Mouse (Mus musculus) testis, adult 2 months (tissue): Measurements from ENCODE around the gene C8a.
A peak's percentile ranks its signal among the peaks of the same experiment; 100 is the strongest.

Experiments used
- CTCF ChIP-seq: fragments of 200-500 bp; IDR thresholded peaks from 2 replicates; pipeline ENCODE4 v1.5.1; 2012; ENCODE audit warnings: low read depth, mild to moderate bottlenecking, inconsistent platforms, low read length, moderate library complexity; ENCODE audit not compliant: control insufficient read depth, insufficient read depth, insufficient replicate concordance
- POLR2A ChIP-seq: fragments of 200-500 bp; IDR thresholded peaks from 2 replicates; pipeline ENCODE4 v1.6.1; 2012; ENCODE audit warnings: low read depth, mild to moderate bottlenecking, inconsistent platforms, low read length, moderate library complexity; ENCODE audit not compliant: control insufficient read depth

DNA sequence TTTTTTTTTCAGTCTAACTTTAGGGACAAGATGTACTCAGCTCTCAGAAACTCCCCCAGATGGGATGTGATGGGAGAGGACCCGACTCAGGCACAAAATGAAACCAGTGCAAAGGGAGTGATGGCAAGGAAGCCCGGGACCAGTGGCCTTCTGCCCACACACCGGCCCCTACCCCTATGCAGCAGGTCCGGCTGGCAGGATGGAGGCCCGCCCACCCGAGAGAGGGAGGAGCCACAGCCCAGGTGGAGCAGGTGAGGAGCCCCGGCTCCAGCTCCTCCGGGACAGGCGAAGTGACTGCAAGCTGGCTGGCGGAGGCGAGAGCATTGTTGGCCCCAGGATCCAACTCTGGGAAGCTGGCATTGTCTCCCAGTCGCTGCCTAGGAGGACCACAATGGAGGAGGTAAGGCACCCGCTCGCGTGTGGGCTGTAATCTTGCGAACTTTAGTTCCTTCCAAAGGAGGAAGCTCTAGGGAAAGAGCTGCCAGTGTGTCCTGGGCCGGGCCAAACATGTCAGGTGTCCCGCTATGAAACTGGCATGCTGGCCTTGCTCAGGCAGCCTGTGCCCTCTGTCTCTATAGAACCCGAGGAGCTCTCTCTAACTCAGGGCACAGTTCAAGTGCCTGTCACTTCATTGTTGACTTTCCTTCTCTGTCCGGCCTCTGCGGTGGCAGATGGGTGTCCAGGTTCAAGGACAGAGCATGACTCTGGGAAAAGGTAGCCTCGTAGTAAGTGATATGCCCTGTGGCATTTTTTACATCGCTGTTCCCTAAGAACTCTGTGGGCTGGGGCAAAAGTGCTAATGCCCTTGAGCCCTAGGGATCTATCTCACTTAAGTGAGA lies 37.3 kb upstream of the C8a start, which contains the start of gene Fyb2:
- TF ChIP-seq POLR2A (peak; percentile 24; the same call in 1 of the 2 replicates), CTCF (no peak)
